Mouse (Mus musculus) heart, embryonic 16.5 days (tissue): ENCODE results near the gene Ctnna3. TPM values are rescaled to one million over a fixed set of nuclear protein-coding genes. Genes with fewer than 3 reads are reported as not detected.
"Not testable (repeated sequence)": the region's sequence is repeated elsewhere in the genome, so short reads cannot be mapped to it uniquely, and the experiment has no call there.

Experiments
- ATAC-seq: fragments of 200-750 bp; cut with Nextera tagmentation; replicated peaks from 2 replicates; pipeline ENCODE4 v1.8.0; 2017; ENCODE audit warnings: moderate number of reproducible peaks; ENCODE audit not compliant: insufficient read depth, low FRiP score; ENCODE audit errors: extremely low read depth
- H3K27ac ChIP-seq: fragments of 300-500 bp; sonication (generic); 2 replicates; pipeline ENCODE4 v1.5.1; 2014; ENCODE audit warnings: mild to moderate bottlenecking, low read length, control low read depth, moderate library complexity
- H3K27me3 ChIP-seq: fragments of 300-500 bp; sonication (generic); 2 replicates; pipeline ENCODE4 v1.6.1; 2014; ENCODE audit warnings: low read length, mixed read lengths; ENCODE audit not compliant: control insufficient read depth, insufficient read depth
- H3K36me3 ChIP-seq: fragments of 300-500 bp; sonication (generic); 2 replicates; pipeline ENCODE4 v1.6.1; 2014; ENCODE audit not compliant: control insufficient read depth, insufficient read depth
- H3K4me1 ChIP-seq: fragments of 300-500 bp; sonication (generic); 2 replicates; pipeline ENCODE4 v1.6.1; 2014; ENCODE audit warnings: low read length, mixed read lengths; ENCODE audit not compliant: control insufficient read depth, insufficient read depth
- H3K4me2 ChIP-seq: fragments of 300-500 bp; sonication (generic); 2 replicates; pipeline ENCODE4 v1.6.1; 2014; ENCODE audit warnings: low read depth, mild to moderate bottlenecking, control low read depth, low read length
- H3K4me3 ChIP-seq: fragments of 300-500 bp; sonication (generic); 2 replicates; pipeline ENCODE4 v1.5.1; 2014; ENCODE audit warnings: mild to moderate bottlenecking, control low read depth, low read length
- H3K9ac ChIP-seq: fragments of 300-500 bp; sonication (generic); 2 replicates; pipeline ENCODE4 v1.6.1; 2014; ENCODE audit warnings: low read length, control low read depth
- H3K9me3 ChIP-seq: fragments of 300-500 bp; sonication (generic); replicated peaks from 2 replicates; pipeline ENCODE4 v1.6.1; 2016; ENCODE audit warnings: low read length; ENCODE audit not compliant: control insufficient read depth
- WGBS: fragments of 180-500 bp; shearing (Covaris S2); extraction: QIAGEN DNeasy Blood & Tissue Kit; methylation state at CpG from one replicate; pipeline ENCODE4 v1.1.7; 2014; 5-methylcytosine and 5-hydroxymethylcytosine counted together
- polyA plus RNA-seq: library from polyadenylated mRNA; unstranded; fragments of >200 nt; fragmentation: Nextera tagmentation; extraction: Ambion mirVana; gene quantifications from 2 replicates; pipeline ENCODE4 v1.2.1, GENCODE M21; 2015

Ctnna3 gene
- polyA plus RNA-seq, 1 experiment from 2014 or later = 27.6 TPM

GRCm38 (mm10) chr10:64215632-64216031 lies 785.7 kb downstream of the Ctnna3 start:
- Histone ChIP-seq H3K27ac (no peak overlapping the region), H3K9ac (no peak overlapping the region), H3K4me1 (no peaks in the 10 kb centered on the region), H3K4me3 (no peak overlapping the region), H3K9me3 (no peaks in the 10 kb centered on the region), H3K4me2 (no peak overlapping the region), H3K36me3 (no peaks in the 10 kb centered on the region), H3K27me3 (no peaks in the 10 kb centered on the region)
- 63% methylated on average over 3 of the region's 3 CpGs for WGBS
- ATAC-seq = no peak

GRCm38 (mm10) chr10:64223023-64223422 lies 793.1 kb downstream of the Ctnna3 start:
- Histone ChIP-seq H3K9ac (no peak overlapping the region), H3K27me3 (no peaks in the 10 kb centered on the region), H3K36me3 (no peaks in the 10 kb centered on the region), H3K4me3 (no peak overlapping the region), H3K9me3 (no peaks in the 10 kb centered on the region), H3K4me1 (peaks cover 11% of the 10 kb centered on the region), H3K27ac (peak overlapping the region; percentile 69), H3K4me2 (peak overlapping the region; percentile 28; the same call in 1 of the 2 replicates)
- 23% methylated on average over 3 of the region's 3 CpGs for WGBS
- ATAC-seq = no peak

- Histone ChIP-seq H3K9me3 (no peaks in the 10 kb centered on the region), H3K9ac (no peak overlapping the region), H3K36me3 (no peaks in the 10 kb centered on the region), H3K4me2 (no peak overlapping the region), H3K27ac (no peak overlapping the region), H3K4me1 (peaks cover 11% of the 10 kb centered on the region), H3K4me3 (no peak overlapping the region), H3K27me3 (no peaks in the 10 kb centered on the region)
- ATAC-seq = peak; percentile 69; the same call in 1 of the 2 replicates
- WGBS = 84% methylated on average over 9 of the region's 9 CpGs
Measured at GRCm38 (mm10) chr10:64224007-64224406, 794.1 kb downstream of the Ctnna3 start.

- H3K4me1 ChIP-seq = peaks cover 11% of the 10 kb centered on the region
- H3K4me2 ChIP-seq = no peak overlapping the region
- no peaks in the 10 kb centered on the region for H3K9me3 ChIP-seq
- 92% methylated on average over 6 of the region's 6 CpGs for WGBS
- H3K27ac ChIP-seq = no peak overlapping the region
- no peaks in the 10 kb centered on the region for H3K27me3 ChIP-seq
- H3K9ac ChIP-seq = no peak overlapping the region
- no peak overlapping the region for H3K4me3 ChIP-seq
- no peaks in the 10 kb centered on the region for H3K36me3 ChIP-seq
- no peak for ATAC-seq
Measured at GRCm38 (mm10) chr10:64224424-64224823, 794.5 kb downstream of the Ctnna3 start.

- not testable (repeated sequence) for H3K9me3 ChIP-seq, H3K9ac ChIP-seq, ATAC-seq, H3K36me3 ChIP-seq, H3K4me2 ChIP-seq, H3K27ac ChIP-seq, H3K27me3 ChIP-seq, H3K4me3 ChIP-seq
- peaks cover 17% of the 10 kb centered on the region for H3K4me1 ChIP-seq
Measured at GRCm38 (mm10) chr10:64225826-64226225, 795.9 kb downstream of the Ctnna3 start.

GRCm38 (mm10) chr10:64243421-64243820 lies 813.5 kb downstream of the Ctnna3 start:
- no peaks in the 10 kb centered on the region for H3K27me3 ChIP-seq
- ATAC-seq = no peak
- H3K9ac ChIP-seq = no peak overlapping the region
- no peak overlapping the region for H3K4me3 ChIP-seq
- H3K4me2 ChIP-seq = no peak overlapping the region
- WGBS = 76% methylated on average over 4 of the region's 4 CpGs
- 0 out of 2 replicates have a peak, but pooled peaks cover 4% of the 10 kb centered on the region for H3K4me1 ChIP-seq
- no peaks in the 10 kb centered on the region for H3K9me3 ChIP-seq
- no peak overlapping the region for H3K27ac ChIP-seq
- no peaks in the 10 kb centered on the region for H3K36me3 ChIP-seq

- H3K27ac ChIP-seq = no peak overlapping the region
- H3K4me2 ChIP-seq = no peak overlapping the region
- ATAC-seq = no peak
- no peak overlapping the region for H3K4me3 ChIP-seq
- 65% methylated on average over 4 of the region's 4 CpGs for WGBS
- H3K9me3 ChIP-seq = 0 out of 2 replicates have a peak, but pooled peaks cover 2% of the 10 kb centered on the region
- no peaks in the 10 kb centered on the region for H3K36me3 ChIP-seq
- no peak overlapping the region for H3K9ac ChIP-seq
- H3K4me1 ChIP-seq = no peaks in the 10 kb centered on the region
- H3K27me3 ChIP-seq = no peaks in the 10 kb centered on the region
Measured at GRCm38 (mm10) chr10:64268156-64268555, 838.3 kb downstream of the Ctnna3 start.

GRCm38 (mm10) chr10:64275143-64275542 lies 845.2 kb downstream of the Ctnna3 start:
- no peak overlapping the region for H3K4me3 ChIP-seq
- no peak overlapping the region for H3K4me2 ChIP-seq
- no peaks in the 10 kb centered on the region for H3K36me3 ChIP-seq
- H3K9ac ChIP-seq = no peak overlapping the region
- 0 out of 2 replicates have a peak, but pooled peaks cover 2% of the 10 kb centered on the region for H3K9me3 ChIP-seq
- H3K4me1 ChIP-seq = no peaks in the 10 kb centered on the region; the same call in 1 of the 2 replicates
- H3K27me3 ChIP-seq = no peaks in the 10 kb centered on the region
- no peak for ATAC-seq
- WGBS = 58% methylated on average over 1 of the region's 1 CpGs
- H3K27ac ChIP-seq = no peak overlapping the region

GRCm38 (mm10) chr10:64278836-64279235 lies 848.9 kb downstream of the Ctnna3 start:
- Histone ChIP-seq H3K4me2 (no peak overlapping the region), H3K27ac (no peak overlapping the region), H3K9ac (no peak overlapping the region), H3K4me1 (no peaks in the 10 kb centered on the region; the same call in 1 of the 2 replicates), H3K36me3 (no peaks in the 10 kb centered on the region), H3K4me3 (no peak overlapping the region), H3K27me3 (no peaks in the 10 kb centered on the region), H3K9me3 (no peaks in the 10 kb centered on the region)
- ATAC-seq = no peak
- WGBS = 46% methylated on average over 2 of the region's 2 CpGs
